Mouse (Mus musculus): ENCODE data around the gene Lgals2.

Lgals2 gene

DNA sequence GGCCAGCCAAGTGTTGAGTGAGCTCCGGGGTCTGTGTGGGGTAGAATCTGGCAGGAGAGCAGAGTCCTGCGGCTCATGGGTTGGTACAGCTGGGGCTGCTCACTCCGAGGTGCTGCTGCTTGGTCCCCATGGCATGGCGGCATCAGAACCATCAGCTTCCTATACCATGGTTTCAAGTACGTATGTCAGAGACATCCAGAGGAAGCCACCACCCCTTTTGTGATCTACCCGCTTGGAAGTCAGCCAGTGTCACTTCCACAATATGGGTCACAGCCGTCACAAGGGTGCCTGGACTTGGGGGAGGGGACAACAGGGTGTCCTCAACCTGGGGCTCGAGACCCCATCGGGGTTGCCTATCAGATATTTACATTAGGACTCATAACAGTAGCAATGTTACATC, 45.2 kb downstream of the Lgals2 start:
- DNase-seq, result peak; percentile 43

- DNase-seq, result no peak
These were observed 45.6 kb downstream of the Lgals2 start for GRCm38 (mm10) chr15:78809739-78810138.

DNA sequence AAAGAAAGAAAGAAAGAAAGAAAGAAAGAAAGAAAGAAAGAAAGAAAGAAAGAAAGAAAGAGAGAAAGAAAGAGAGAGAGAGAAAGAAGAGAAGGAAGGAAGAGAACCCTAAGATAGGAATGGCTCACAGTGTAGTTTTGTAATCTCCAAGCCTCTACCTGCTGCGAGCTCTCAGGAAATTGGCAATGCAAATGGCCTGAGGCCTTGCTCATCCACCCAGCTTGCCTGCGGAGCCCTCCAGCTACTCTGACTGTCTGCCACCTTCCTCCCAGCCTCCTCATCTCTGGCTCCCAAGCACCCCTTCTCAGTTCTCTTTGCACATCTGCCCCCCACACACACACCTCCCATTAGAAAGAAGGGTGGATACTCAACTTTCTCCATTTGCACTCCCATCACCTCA, 46.3 kb downstream of the Lgals2 start:
- no peak for DNase-seq

DNA sequence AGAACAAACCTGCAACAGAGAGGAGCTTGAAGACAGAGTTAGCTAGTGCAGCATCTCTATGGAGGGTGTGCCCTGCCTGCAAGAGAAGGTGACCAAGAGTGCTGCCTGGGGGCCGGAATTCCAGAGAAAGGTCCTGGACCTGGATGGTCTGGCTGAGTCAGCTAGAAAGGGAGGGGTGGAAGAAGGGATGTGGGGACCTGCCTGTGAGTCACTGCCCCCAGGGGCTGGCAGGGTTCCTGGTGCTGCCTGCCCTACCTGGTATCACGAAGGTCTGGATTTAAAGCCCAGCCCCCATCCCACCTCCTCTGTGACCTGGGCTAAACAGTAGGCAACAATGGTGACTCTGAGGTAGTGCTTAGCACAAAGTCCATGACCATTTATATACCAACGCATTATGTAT, 48.2 kb downstream of the Lgals2 start:
- no peak for DNase-seq

DNA sequence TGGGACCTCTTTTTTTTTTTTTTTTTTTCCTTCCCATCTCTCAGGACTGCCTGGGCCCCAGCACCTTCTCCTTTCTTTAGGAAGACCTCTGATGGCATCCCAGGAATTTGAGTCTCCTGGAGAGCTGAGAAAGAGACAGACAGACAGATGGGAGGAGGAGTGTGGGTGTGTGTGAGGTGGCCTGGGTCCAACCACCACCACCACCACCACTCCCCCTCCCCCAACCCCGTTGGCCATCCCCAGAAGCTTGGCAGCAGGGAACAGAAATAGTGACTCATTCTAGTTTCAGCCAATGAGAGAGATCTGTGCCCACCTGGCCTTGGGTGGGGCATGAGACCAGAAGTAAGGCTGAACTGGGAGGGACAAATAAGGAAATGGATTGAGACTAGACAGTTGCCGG, 48.7 kb downstream of the Lgals2 start:
- no peak for DNase-seq

- DNase-seq, result no peak
These were observed 50.0 kb downstream of the Lgals2 start for GRCm38 (mm10) chr15:78805351-78805750.

GRCm38 (mm10) chr15:78804326-78804725, 51.0 kb downstream of the Lgals2 start:
- DNase-seq, result no peak

- no peak for DNase-seq
These were observed 51.8 kb downstream of the Lgals2 start for GRCm38 (mm10) chr15:78803499-78803900.

DNA sequence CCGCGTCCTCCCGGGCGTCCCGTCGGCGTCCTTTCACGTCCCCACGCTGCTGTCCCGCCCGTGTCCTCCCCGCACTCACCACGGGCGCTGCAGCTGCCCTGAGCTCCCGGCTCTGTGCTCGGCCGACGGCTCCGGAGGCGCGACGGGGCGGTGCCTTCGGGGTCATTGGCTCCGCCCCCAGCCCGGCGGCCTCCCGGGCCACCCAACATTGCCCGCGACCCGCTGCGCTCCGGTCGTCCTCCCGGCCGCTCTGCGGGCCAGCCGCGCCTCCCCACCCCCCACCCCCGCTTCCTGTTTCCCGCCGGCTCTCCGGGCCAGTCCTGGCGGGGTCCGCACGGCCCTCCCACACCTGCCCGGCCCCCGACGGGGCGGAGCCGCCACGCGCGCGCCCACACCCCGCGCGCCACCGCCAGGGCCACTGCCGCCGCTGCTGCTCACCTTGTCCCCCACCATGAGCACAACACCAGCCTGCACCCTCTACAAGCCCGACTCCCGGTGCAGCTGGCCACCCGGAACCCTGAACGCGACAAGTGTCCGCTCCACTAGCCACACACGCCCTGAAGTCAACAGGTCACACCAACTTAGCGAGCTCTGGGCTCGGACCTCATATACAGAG, 52.4 kb downstream of the Lgals2 start, which contains the start of gene Card10:
TSS of gene Card10 (minus strand) at position 267 of the 616 bp plus-strand sequence.
- peak; percentile 72 for DNase-seq

DNA sequence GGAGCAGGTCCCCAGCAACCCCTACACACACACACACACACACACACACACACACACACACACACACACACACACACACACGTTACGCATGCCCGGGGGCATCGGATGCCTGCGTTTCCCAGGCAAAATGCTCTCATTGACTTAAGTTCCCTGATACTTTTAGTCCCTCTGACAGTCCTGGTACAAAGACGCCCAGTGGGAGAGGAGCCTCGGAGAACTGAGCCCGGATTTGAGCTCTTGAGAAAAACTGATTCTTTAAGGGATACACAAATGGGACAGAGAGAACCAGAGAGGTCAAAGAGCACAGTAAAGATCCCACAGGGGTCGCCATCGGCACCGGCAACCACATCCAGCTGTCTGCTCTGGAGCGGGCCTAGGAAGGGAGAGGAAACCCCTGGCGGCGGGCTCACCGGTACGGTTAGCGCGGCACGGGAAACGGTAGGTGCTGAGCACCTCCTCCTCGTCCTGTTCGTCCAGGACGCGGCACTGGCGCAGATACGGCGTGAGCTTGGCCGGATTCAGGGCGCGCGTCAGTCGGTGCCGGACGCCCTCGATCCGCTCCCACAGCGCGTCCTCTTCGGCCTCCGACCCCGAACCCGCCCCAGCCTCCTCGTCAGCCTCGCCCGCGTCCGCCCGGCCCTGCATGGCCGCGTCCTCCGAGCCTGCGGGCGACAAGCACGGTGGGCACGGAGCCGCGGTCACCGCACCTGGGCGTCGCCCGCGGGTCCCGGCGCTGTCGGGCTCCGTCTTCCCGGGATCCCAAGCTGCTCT, 53.2 kb downstream of the Lgals2 start:
- peak; percentile 71 for DNase-seq

- no peak for DNase-seq
These were observed 53.8 kb downstream of the Lgals2 start for GRCm38 (mm10) chr15:78801571-78801970.

Measured in thymus, postnatal 4 days (tissue).